Mouse (Mus musculus): ENCODE measurements around the gene Ldlrap1.

Ldlrap1 gene

GRCm38 (mm10) chr4:134720371-134720770, 47.5 kb downstream of the Ldlrap1 start:
- in situ Hi-C loops (cut with MboI, MseI) = no loop called here

GRCm38 (mm10) chr4:134719489-134719888, 48.3 kb downstream of the Ldlrap1 start:
- in situ Hi-C loops (cut with MboI, MseI) = loop anchor here in 1 of 2 experiments (10.0 kb wide), 1 partner anchor 465 kb away; the partner anchor contains the start of gene Grrp1

- in situ Hi-C loops (cut with MboI, MseI) = loop anchor here (5.0 to 10.0 kb wide), 2 partner anchors 172 to 459 kb away; partner anchors contain the start of gene Grrp1 (in 1 of the 2)
These were observed 53.9 kb downstream of the Ldlrap1 start for GRCm38 (mm10) chr4:134713937-134714336.

GRCm38 (mm10) chr4:134705311-134705710, 62.5 kb downstream of the Ldlrap1 start:
- in situ Hi-C loops (cut with MboI, MseI) = no loop called here

- in situ Hi-C loops (cut with MboI, MseI) = no loop called here
These were observed 63.2 kb downstream of the Ldlrap1 start for GRCm38 (mm10) chr4:134704590-134704989.

GRCm38 (mm10) chr4:134703835-134704546, 63.8 kb downstream of the Ldlrap1 start, which contains the start of gene Man1c1:
Gene Man1c1 (minus strand): TSS chr4:134704290.
- in situ Hi-C loops (cut with MboI, MseI) = no loop called here

- in situ Hi-C loops (cut with MboI, MseI) = no loop called here
These were observed 64.6 kb downstream of the Ldlrap1 start for GRCm38 (mm10) chr4:134702981-134703834.

- in situ Hi-C loops (cut with MboI, MseI) = no loop called here
These were observed 65.9 kb downstream of the Ldlrap1 start for GRCm38 (mm10) chr4:134701934-134702333.

GRCm38 (mm10) chr4:134700911-134701310, 66.9 kb downstream of the Ldlrap1 start:
- in situ Hi-C loops (cut with MboI, MseI) = no loop called here

GRCm38 (mm10) chr4:134693202-134693940, 74.5 kb downstream of the Ldlrap1 start:
- in situ Hi-C loops (cut with MboI, MseI) = no loop called here

- in situ Hi-C loops (cut with MboI, MseI) = no loop called here
These were observed 75.4 kb downstream of the Ldlrap1 start for GRCm38 (mm10) chr4:134692388-134692787.
